Mouse (Mus musculus): ENCODE data around the gene Cks2. TPM values are rescaled to one million over a fixed set of nuclear protein-coding genes. Genes with fewer than 3 reads are reported as not detected.

Cks2 gene
- polyA plus RNA-seq, 1 experiment from 2014 or later: 278 TPM

GRCm38 (mm10) chr13:51617306-51617705 lies 27.7 kb upstream of the Cks2 start:
- ATAC-seq (no peak), DNase-seq (no peak)
- Histone ChIP-seq H3K4me3 (ENCODE audit: low read depth, low read length) (no peak overlapping the region), H3K9ac (replicated peaks) (no peak overlapping the region), H3K36me3 (replicated peaks; ENCODE audit: insufficient read depth, low read length) (no peaks in the 10 kb centered on the region), H3K27me3 (ENCODE audit: insufficient read depth, low read length) (no peaks in the 10 kb centered on the region), H3K4me2 (ENCODE audit: low read depth, low read length) (no peak overlapping the region), H3K9me3 (ENCODE audit: low read length) (no peaks in the 10 kb centered on the region), H3K4me1 (ENCODE audit: insufficient read depth) (no peaks in the 10 kb centered on the region), H3K27ac (ENCODE audit: low read depth) (no peak overlapping the region)
- WGBS (ENCODE audit: insufficient replicate concordance): 54% methylated on average over 1 of the region's 1 CpGs
- TF ChIP-seq CTCF (IDR thresholded peaks at IDR 0.05; ENCODE audit: low read depth) (no peak), EP300 (IDR thresholded peaks at IDR 0.05; ENCODE audit: low read depth) (no peak)

GRCm38 (mm10) chr13:51617861-51618260 lies 27.2 kb upstream of the Cks2 start:
- H3K4me1 ChIP-seq (ENCODE audit: insufficient read depth): no peaks in the 10 kb centered on the region
- no peak overlapping the region for H3K4me3 ChIP-seq (ENCODE audit: low read depth, low read length)
- ATAC-seq (no peak), DNase-seq (peak; percentile 74)
- TF ChIP-seq CTCF (IDR thresholded peaks at IDR 0.05; ENCODE audit: low read depth) (peak; percentile 86), EP300 (IDR thresholded peaks at IDR 0.05; ENCODE audit: low read depth) (no peak)
- 29% methylated on average over 6 of the region's 6 CpGs for WGBS (ENCODE audit: insufficient replicate concordance)
- H3K9me3 ChIP-seq (ENCODE audit: low read length): no peaks in the 10 kb centered on the region
- no peaks in the 10 kb centered on the region for H3K27me3 ChIP-seq (ENCODE audit: insufficient read depth, low read length)
- H3K4me2 ChIP-seq (ENCODE audit: low read depth, low read length): no peak overlapping the region
- H3K36me3 ChIP-seq (replicated peaks; ENCODE audit: insufficient read depth, low read length): no peaks in the 10 kb centered on the region
- no peak overlapping the region for H3K27ac ChIP-seq (ENCODE audit: low read depth)
- no peak overlapping the region for H3K9ac ChIP-seq (replicated peaks)

GRCm38 (mm10) chr13:51618602-51619001 lies 26.4 kb upstream of the Cks2 start:
- no peaks in the 10 kb centered on the region for H3K9me3 ChIP-seq (ENCODE audit: low read length)
- H3K4me3 ChIP-seq (ENCODE audit: low read depth, low read length): no peak overlapping the region
- TF ChIP-seq EP300 (IDR thresholded peaks at IDR 0.05; ENCODE audit: low read depth) (no peak), CTCF (IDR thresholded peaks at IDR 0.05; ENCODE audit: low read depth) (no peak)
- H3K27me3 ChIP-seq (ENCODE audit: insufficient read depth, low read length): no peaks in the 10 kb centered on the region
- DNase-seq (no peak), ATAC-seq (no peak)
- 27% methylated on average over 9 of the region's 9 CpGs for WGBS (ENCODE audit: insufficient replicate concordance)
- H3K4me1 ChIP-seq (ENCODE audit: insufficient read depth): no peaks in the 10 kb centered on the region
- no peak overlapping the region for H3K9ac ChIP-seq (replicated peaks)
- H3K27ac ChIP-seq (ENCODE audit: low read depth): no peak overlapping the region
- no peak overlapping the region for H3K4me2 ChIP-seq (ENCODE audit: low read depth, low read length)
- H3K36me3 ChIP-seq (replicated peaks; ENCODE audit: insufficient read depth, low read length): no peaks in the 10 kb centered on the region

GRCm38 (mm10) chr13:51622626-51623025 lies 22.4 kb upstream of the Cks2 start:
- no peak overlapping the region for H3K4me3 ChIP-seq (ENCODE audit: low read depth, low read length)
- DNase-seq (no peak), ATAC-seq (no peak)
- no peaks in the 10 kb centered on the region for H3K9me3 ChIP-seq (ENCODE audit: low read length)
- H3K9ac ChIP-seq (replicated peaks): no peak overlapping the region
- no peaks in the 10 kb centered on the region for H3K4me1 ChIP-seq (ENCODE audit: insufficient read depth)
- H3K4me2 ChIP-seq (ENCODE audit: low read depth, low read length): no peak overlapping the region
- H3K27ac ChIP-seq (ENCODE audit: low read depth): no peak overlapping the region
- no peaks in the 10 kb centered on the region for H3K36me3 ChIP-seq (replicated peaks; ENCODE audit: insufficient read depth, low read length)
- TF ChIP-seq EP300 (IDR thresholded peaks at IDR 0.05; ENCODE audit: low read depth): no peak
- no peak for TF ChIP-seq CTCF (IDR thresholded peaks at IDR 0.05; ENCODE audit: low read depth)
- 75% methylated on average over 5 of the region's 5 CpGs for WGBS (ENCODE audit: insufficient replicate concordance)
- no peaks in the 10 kb centered on the region for H3K27me3 ChIP-seq (ENCODE audit: insufficient read depth, low read length)

DNA sequence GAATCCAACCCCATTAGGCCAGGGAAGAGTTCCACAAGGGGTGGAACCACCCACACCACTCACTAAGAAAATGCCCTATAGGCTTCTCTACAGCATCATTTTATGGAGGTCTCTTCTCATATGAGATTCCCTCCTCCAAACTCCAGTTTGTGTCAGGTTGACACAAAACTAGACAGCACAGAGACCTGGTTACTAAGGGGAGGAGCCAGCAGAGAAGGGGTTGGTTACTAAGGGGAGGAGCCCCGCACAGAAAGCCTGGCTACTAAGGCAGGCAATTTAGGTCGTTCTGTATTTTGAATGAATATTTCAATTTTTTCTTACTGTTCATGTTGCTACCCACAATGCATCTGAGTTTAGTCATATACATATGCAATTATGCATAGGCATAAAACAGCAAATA lies 21.4 kb upstream of the Cks2 start:
- no peak for TF ChIP-seq EP300 (IDR thresholded peaks at IDR 0.05; ENCODE audit: low read depth)
- no peak for TF ChIP-seq CTCF (IDR thresholded peaks at IDR 0.05; ENCODE audit: low read depth)
- no peak for DNase-seq

DNA sequence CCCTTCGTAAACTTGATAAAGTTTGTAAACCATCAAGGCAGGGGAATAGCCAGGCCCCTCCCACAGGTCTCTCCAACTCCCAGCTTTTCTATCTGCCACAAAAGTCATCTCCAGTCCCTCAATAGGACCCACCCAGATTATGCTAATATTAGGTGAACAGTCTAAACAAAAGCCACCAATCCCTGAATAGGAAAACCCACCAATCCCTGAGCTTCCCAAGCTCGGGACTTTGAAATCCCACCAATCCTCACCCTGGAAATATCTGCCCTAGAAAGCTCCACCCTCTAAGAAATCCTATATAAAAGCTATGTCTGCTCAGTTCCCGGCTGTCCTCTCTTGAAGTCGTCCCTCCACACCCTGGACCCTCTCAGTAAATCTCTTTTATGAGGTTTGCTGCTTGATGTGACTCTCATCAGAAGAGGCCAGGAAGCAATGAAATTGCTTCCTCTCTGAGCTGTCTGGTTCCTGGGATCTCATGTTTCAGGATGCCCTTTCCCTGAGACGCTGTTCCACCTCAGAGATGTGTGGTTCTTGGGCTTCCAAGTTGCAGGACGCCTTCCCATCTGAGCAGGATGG lies 16.7 kb upstream of the Cks2 start:
- Histone ChIP-seq H3K27ac (ENCODE audit: low read depth) (no peak overlapping the region), H3K4me2 (ENCODE audit: low read depth, low read length) (no peak overlapping the region), H3K9ac (replicated peaks) (no peak overlapping the region), H3K36me3 (replicated peaks; ENCODE audit: insufficient read depth, low read length) (no peaks in the 10 kb centered on the region), H3K9me3 (ENCODE audit: low read length) (no peaks in the 10 kb centered on the region), H3K27me3 (ENCODE audit: insufficient read depth, low read length) (no peaks in the 10 kb centered on the region), H3K4me3 (ENCODE audit: low read depth, low read length) (no peak overlapping the region), H3K4me1 (ENCODE audit: insufficient read depth) (no peaks in the 10 kb centered on the region)
- DNase-seq: no peak
- WGBS (ENCODE audit: insufficient replicate concordance): 65% methylated on average over 6 of the region's 6 CpGs
- ATAC-seq: no peak
- no peak for TF ChIP-seq CTCF (IDR thresholded peaks at IDR 0.05; ENCODE audit: low read depth)
- no peak for TF ChIP-seq EP300 (IDR thresholded peaks at IDR 0.05; ENCODE audit: low read depth)

More for the DNA sequence above, 21.4 kb upstream of the Cks2 start:
- no peaks in the 10 kb centered on the region for H3K36me3 ChIP-seq (replicated peaks; ENCODE audit: insufficient read depth, low read length)
- H3K27me3 ChIP-seq (ENCODE audit: insufficient read depth, low read length): no peaks in the 10 kb centered on the region
- H3K9me3 ChIP-seq (ENCODE audit: low read length): no peaks in the 10 kb centered on the region
- no peaks in the 10 kb centered on the region for H3K4me1 ChIP-seq (ENCODE audit: insufficient read depth)
- H3K4me2 ChIP-seq (ENCODE audit: low read depth, low read length): no peak overlapping the region
- H3K9ac ChIP-seq (replicated peaks): no peak overlapping the region
- no peak overlapping the region for H3K4me3 ChIP-seq (ENCODE audit: low read depth, low read length)
- 63% methylated on average over 2 of the region's 2 CpGs for WGBS (ENCODE audit: insufficient replicate concordance)
- no peak overlapping the region for H3K27ac ChIP-seq (ENCODE audit: low read depth)
- no peak for ATAC-seq

Measured in liver, postnatal 0 days (tissue).